Mouse (Mus musculus) embryonic facial prominence, embryonic 15.5 days (tissue): ENCODE results near the gene Gpr63. TPM values are rescaled to one million over a fixed set of nuclear protein-coding genes. Genes with fewer than 3 reads are reported as not detected.
"Not testable (repeated sequence)": the region's sequence is repeated elsewhere in the genome, so short reads cannot be mapped to it uniquely, and the experiment has no call there.

Experiments
- ATAC-seq: fragments of 200-750 bp; cut with Nextera tagmentation; 2 replicates; pipeline ENCODE4 v1.8.0; 2017; ENCODE audit warnings: low read depth, moderate TSS enrichment; ENCODE audit not compliant: insufficient number of reproducible peaks, low FRiP score, low TSS enrichment
- H3K27ac ChIP-seq: fragments of 300-500 bp; sonication (generic); replicated peaks from 2 replicates; pipeline ENCODE4 v1.5.1; 2015; ENCODE audit warnings: mild to moderate bottlenecking, inconsistent platforms
- H3K27me3 ChIP-seq: fragments of 300-500 bp; sonication (generic); 2 replicates; pipeline ENCODE4 v1.6.1; 2015; ENCODE audit warnings: inconsistent platforms
- H3K36me3 ChIP-seq: fragments of 300-500 bp; sonication (generic); 2 replicates; pipeline ENCODE4 v1.6.1; 2015; ENCODE audit warnings: mild to moderate bottlenecking, inconsistent platforms
- H3K4me1 ChIP-seq: fragments of 300-500 bp; sonication (generic); 2 replicates; pipeline ENCODE4 v1.6.1; 2015; ENCODE audit warnings: inconsistent platforms
- H3K4me2 ChIP-seq: fragments of 300-500 bp; sonication (generic); replicated peaks from 2 replicates; pipeline ENCODE4 v1.6.1; 2015; ENCODE audit warnings: mild to moderate bottlenecking, inconsistent platforms
- H3K4me3 ChIP-seq: fragments of 300-500 bp; sonication (generic); replicated peaks from 2 replicates; pipeline ENCODE4 v1.5.1; 2015; ENCODE audit warnings: mild to moderate bottlenecking, inconsistent platforms
- H3K9ac ChIP-seq: fragments of 300-500 bp; sonication (generic); 2 replicates; pipeline ENCODE4 v1.6.1; 2015; ENCODE audit warnings: inconsistent platforms
- H3K9me3 ChIP-seq: fragments of 300-500 bp; sonication (generic); replicated peaks from 2 replicates; pipeline ENCODE4 v1.6.1; 2016; ENCODE audit warnings: inconsistent platforms
- WGBS: fragments of 180-500 bp; shearing (Covaris S2); methylation state at CpG from one replicate; pipeline ENCODE4 v1.1.7; 2015; 5-methylcytosine and 5-hydroxymethylcytosine counted together
- polyA plus RNA-seq: library from polyadenylated mRNA; unstranded; fragments of >200 nt; fragmentation: Nextera tagmentation; extraction: Ambion mirVana; gene quantifications from 2 replicates; pipeline ENCODE4 v1.2.1, GENCODE M21; 2015

Gene Gpr63
- polyA plus RNA-seq, 1 experiment from 2014 or later: 2.4 TPM

- H3K27ac ChIP-seq, H3K27me3 ChIP-seq, H3K4me2 ChIP-seq, H3K4me3 ChIP-seq, H3K9me3 ChIP-seq, H3K4me1 ChIP-seq, ATAC-seq, H3K9ac ChIP-seq: not testable (repeated sequence)
- 82% methylated on average over 8 of the region's 8 CpGs for WGBS
- peaks cover 16% of the 10 kb centered on the region for H3K36me3 ChIP-seq
Measured at GRCm38 (mm10) chr4:25009328-25009727, 43.1 kb downstream of the Gpr63 start.

GRCm38 (mm10) chr4:25011780-25012179, 45.6 kb downstream of the Gpr63 start:
- Histone ChIP-seq H3K27me3 (no peaks in the 10 kb centered on the region), H3K9me3 (no peaks in the 10 kb centered on the region), H3K4me1 (no peaks in the 10 kb centered on the region), H3K9ac (no peak overlapping the region), H3K4me3 (no peak overlapping the region), H3K27ac (no peak overlapping the region), H3K36me3 (peaks cover 16% of the 10 kb centered on the region), H3K4me2 (no peak overlapping the region)
- ATAC-seq: no peak
- WGBS: 70% methylated on average over 5 of the region's 5 CpGs

GRCm38 (mm10) chr4:25012726-25013125, 46.5 kb downstream of the Gpr63 start:
- Histone ChIP-seq H3K4me3 (no peak overlapping the region), H3K4me2 (no peak overlapping the region), H3K9me3 (no peaks in the 10 kb centered on the region), H3K27ac (no peak overlapping the region), H3K4me1 (no peaks in the 10 kb centered on the region), H3K27me3 (no peaks in the 10 kb centered on the region), H3K9ac (no peak overlapping the region), H3K36me3 (peaks cover 7% of the 10 kb centered on the region; the same call in 1 of the 2 replicates)
- no peak for ATAC-seq
- 85% methylated on average over 3 of the region's 3 CpGs for WGBS

GRCm38 (mm10) chr4:25015017-25015655, 48.9 kb downstream of the Gpr63 start:
- no peaks in the 10 kb centered on the region for H3K4me1 ChIP-seq

GRCm38 (mm10) chr4:25028252-25028651, 62.0 kb downstream of the Gpr63 start:
- ATAC-seq: no peak
- H3K9me3 ChIP-seq: no peaks in the 10 kb centered on the region
- no peak overlapping the region for H3K4me3 ChIP-seq
- H3K27ac ChIP-seq: no peak overlapping the region
- H3K9ac ChIP-seq: no peak overlapping the region
- H3K27me3 ChIP-seq: no peaks in the 10 kb centered on the region
- H3K4me2 ChIP-seq: no peak overlapping the region
- H3K36me3 ChIP-seq: no peaks in the 10 kb centered on the region
- no peaks in the 10 kb centered on the region for H3K4me1 ChIP-seq
- WGBS: 77% methylated on average over 2 of the region's 2 CpGs

More at GRCm38 (mm10) chr4:25015017-25015655, 48.9 kb downstream of the Gpr63 start:
- no peak overlapping the region for H3K4me3 ChIP-seq
- H3K36me3 ChIP-seq: no peaks in the 10 kb centered on the region
- no peak overlapping the region for H3K27ac ChIP-seq
- H3K9ac ChIP-seq: no peak overlapping the region
- no peak overlapping the region for H3K4me2 ChIP-seq
- no peak for ATAC-seq
- WGBS: 88% methylated on average over 2 of the region's 2 CpGs
- H3K27me3 ChIP-seq: no peaks in the 10 kb centered on the region
- no peaks in the 10 kb centered on the region for H3K9me3 ChIP-seq

GRCm38 (mm10) chr4:25028752-25029151, 62.5 kb downstream of the Gpr63 start:
- H3K27ac ChIP-seq: no peak overlapping the region
- no peak overlapping the region for H3K4me3 ChIP-seq
- no peak overlapping the region for H3K9ac ChIP-seq
- 46% methylated on average over 1 of the region's 1 CpGs for whole genome bisulfite sequencing
- H3K4me2 ChIP-seq: no peak overlapping the region
- H3K36me3 ChIP-seq: no peaks in the 10 kb centered on the region
- ATAC-seq: no peak
- no peaks in the 10 kb centered on the region for H3K9me3 ChIP-seq
- H3K4me1 ChIP-seq: no peaks in the 10 kb centered on the region
- no peaks in the 10 kb centered on the region for H3K27me3 ChIP-seq

GRCm38 (mm10) chr4:25029875-25030274, 63.7 kb downstream of the Gpr63 start:
- ATAC-seq: no peak
- H3K4me2 ChIP-seq: no peak overlapping the region
- WGBS: 78% methylated on average over 4 of the region's 4 CpGs
- no peaks in the 10 kb centered on the region for H3K27me3 ChIP-seq
- H3K4me3 ChIP-seq: no peak overlapping the region
- no peaks in the 10 kb centered on the region for H3K36me3 ChIP-seq
- H3K27ac ChIP-seq: no peak overlapping the region
- H3K9me3 ChIP-seq: no peaks in the 10 kb centered on the region
- no peak overlapping the region for H3K9ac ChIP-seq
- no peaks in the 10 kb centered on the region for H3K4me1 ChIP-seq

GRCm38 (mm10) chr4:25035158-25035791, 69.1 kb downstream of the Gpr63 start:
- Histone ChIP-seq H3K36me3 (no peaks in the 10 kb centered on the region), H3K4me2 (no peak overlapping the region), H3K9me3 (no peaks in the 10 kb centered on the region), H3K4me1 (no peaks in the 10 kb centered on the region), H3K27me3 (no peaks in the 10 kb centered on the region), H3K27ac (no peak overlapping the region), H3K4me3 (no peak overlapping the region), H3K9ac (no peak overlapping the region)
- ATAC-seq: no peak
- 18% methylated on average over 6 of the region's 6 CpGs for WGBS

- Histone ChIP-seq H3K27me3 (no peaks in the 10 kb centered on the region), H3K4me2 (no peak overlapping the region), H3K27ac (no peak overlapping the region), H3K9me3 (no peaks in the 10 kb centered on the region), H3K36me3 (no peaks in the 10 kb centered on the region), H3K4me3 (no peak overlapping the region), H3K4me1 (no peaks in the 10 kb centered on the region), H3K9ac (no peak overlapping the region)
- ATAC-seq: no peak; the same call in 1 of the 2 replicates
- 31% methylated on average over 2 of the region's 2 CpGs for WGBS
Measured at GRCm38 (mm10) chr4:25035806-25036205, 69.6 kb downstream of the Gpr63 start.

- WGBS: 68% methylated on average over 2 of the region's 2 CpGs
- no peaks in the 10 kb centered on the region for H3K4me1 ChIP-seq
- no peak overlapping the region for H3K4me3 ChIP-seq
- no peaks in the 10 kb centered on the region for H3K9me3 ChIP-seq
- H3K27me3 ChIP-seq: no peaks in the 10 kb centered on the region
- no peak overlapping the region for H3K4me2 ChIP-seq
- H3K36me3 ChIP-seq: no peaks in the 10 kb centered on the region
- no peak for ATAC-seq
- no peak overlapping the region for H3K9ac ChIP-seq
- H3K27ac ChIP-seq: no peak overlapping the region
Measured at GRCm38 (mm10) chr4:25037260-25037659, 71.1 kb downstream of the Gpr63 start.

- H3K27me3 ChIP-seq, H3K4me1 ChIP-seq, H3K27ac ChIP-seq, H3K4me3 ChIP-seq, H3K9ac ChIP-seq, H3K36me3 ChIP-seq, ATAC-seq, H3K4me2 ChIP-seq, H3K9me3 ChIP-seq: not testable (repeated sequence)
- 71% methylated on average over 1 of the region's 1 CpGs for WGBS
Measured at GRCm38 (mm10) chr4:25055541-25055940, 89.3 kb downstream of the Gpr63 start.
